Mouse (Mus musculus) liver, adult (tissue): ENCODE measurements around the gene Vps35l.

Experiments
- GATA4 ChIP-seq: IDR thresholded peaks from 2 replicates; pipeline ENCODE4 v1.6.1; 2014; ENCODE audit warnings: mild to moderate bottlenecking, low read length; ENCODE audit not compliant: insufficient replicate concordance

The Vps35l gene

DNA sequence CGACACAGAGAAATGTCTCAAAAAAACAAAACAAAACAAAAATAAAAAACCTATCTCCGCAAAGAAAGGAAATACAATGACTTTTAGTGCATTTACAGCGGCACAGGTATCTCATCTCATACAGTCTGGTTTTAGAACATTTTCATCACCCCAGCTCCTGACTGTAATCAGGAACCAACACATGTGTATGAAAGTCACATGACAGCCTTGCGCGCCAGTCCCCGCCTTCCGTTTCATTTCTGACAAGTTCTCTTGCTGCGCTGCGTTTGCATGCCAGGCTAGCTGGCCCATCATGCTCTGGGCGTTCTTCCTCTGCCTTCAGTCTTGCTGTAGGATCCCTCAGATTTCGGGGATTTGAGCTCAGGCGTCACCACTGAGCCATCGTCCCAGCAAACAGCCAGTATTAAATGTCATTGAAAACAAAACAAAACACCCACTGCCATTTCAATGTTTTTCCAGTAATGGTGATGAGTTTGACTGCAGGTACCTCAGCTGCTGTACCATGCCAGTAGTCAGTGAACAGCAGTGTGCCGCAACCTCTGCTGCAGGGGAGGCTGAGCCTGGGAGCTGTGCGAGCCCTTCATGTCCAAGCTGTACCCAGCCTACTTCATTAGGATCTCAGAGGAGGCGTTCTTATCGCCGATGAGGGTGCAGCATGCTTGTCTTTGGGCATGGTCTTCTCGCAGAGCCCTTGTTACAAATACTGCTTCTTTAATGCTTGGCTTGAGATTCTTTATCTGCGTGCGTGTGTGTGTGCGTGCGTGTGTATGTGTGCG, 16.7 kb downstream of the Vps35l start:
- TF ChIP-seq GATA4: no peak

- TF ChIP-seq GATA4: no peak
These were observed 18.3 kb downstream of the Vps35l start for GRCm38 (mm10) chr7:118758369-118758768.

- TF ChIP-seq GATA4: no peak
These were observed 19.3 kb downstream of the Vps35l start for GRCm38 (mm10) chr7:118759372-118759771.

GRCm38 (mm10) chr7:118763939-118764338, 23.9 kb downstream of the Vps35l start:
- no peak for TF ChIP-seq GATA4

GRCm38 (mm10) chr7:118764725-118765124, 24.7 kb downstream of the Vps35l start:
- TF ChIP-seq GATA4: no peak

- no peak for TF ChIP-seq GATA4
These were observed 25.6 kb downstream of the Vps35l start for GRCm38 (mm10) chr7:118765604-118766003.

DNA sequence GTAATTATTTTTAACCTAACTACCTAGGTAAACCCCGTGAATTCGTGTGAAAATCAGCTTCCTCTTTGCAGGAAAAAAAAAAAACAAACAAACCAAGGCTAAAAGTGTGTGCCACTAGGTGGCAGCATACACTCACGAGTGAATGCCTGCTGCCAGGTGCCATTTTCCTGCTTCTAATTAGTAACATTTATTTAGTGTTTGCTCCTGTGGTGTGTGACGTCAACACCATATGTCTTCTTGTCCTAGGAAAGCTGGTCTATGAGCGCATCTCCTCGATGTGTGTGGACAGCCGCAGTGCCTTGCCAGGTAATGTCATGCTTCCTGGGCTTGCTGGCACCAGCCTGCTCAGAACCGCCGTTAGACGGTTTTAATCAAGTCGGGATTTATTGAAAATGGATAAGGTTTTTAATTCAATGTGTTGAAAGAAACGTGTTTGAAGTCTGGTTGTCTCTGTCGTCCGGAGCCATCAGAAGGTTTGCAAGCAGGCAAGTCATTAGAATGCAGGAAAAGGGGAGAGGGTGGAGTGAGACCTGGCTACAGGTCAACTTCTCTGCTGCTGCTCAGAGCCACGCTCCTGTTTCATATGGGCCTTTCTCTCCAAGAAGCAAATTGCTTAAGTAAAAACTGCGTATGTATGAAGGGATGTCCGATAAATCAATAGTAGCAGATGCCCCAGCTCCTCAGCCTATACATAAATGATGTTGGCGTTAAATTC, 26.2 kb downstream of the Vps35l start:
- no peak for TF ChIP-seq GATA4

DNA sequence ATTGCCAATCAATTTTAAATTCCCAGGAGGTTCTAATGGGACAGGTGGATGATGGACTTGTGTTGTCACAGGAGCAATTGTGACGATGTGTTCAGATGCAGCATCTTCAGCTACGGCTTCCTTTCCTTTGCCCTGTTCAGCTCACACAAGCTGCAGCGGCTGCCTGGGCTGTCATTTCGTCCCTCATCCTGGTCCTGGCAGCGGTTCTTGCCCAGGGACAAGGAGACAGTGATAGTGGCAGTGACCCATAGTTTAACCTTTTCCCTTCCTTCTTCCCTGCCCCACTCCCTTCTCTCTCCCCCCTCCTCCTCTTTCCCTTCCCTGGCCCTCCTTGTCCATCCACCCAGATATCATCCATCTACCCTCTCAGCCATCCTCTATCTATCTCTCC, 26.8 kb downstream of the Vps35l start:
- TF ChIP-seq GATA4: no peak

- TF ChIP-seq GATA4: no peak
These were observed 29.2 kb downstream of the Vps35l start for GRCm38 (mm10) chr7:118769208-118769607.

DNA sequence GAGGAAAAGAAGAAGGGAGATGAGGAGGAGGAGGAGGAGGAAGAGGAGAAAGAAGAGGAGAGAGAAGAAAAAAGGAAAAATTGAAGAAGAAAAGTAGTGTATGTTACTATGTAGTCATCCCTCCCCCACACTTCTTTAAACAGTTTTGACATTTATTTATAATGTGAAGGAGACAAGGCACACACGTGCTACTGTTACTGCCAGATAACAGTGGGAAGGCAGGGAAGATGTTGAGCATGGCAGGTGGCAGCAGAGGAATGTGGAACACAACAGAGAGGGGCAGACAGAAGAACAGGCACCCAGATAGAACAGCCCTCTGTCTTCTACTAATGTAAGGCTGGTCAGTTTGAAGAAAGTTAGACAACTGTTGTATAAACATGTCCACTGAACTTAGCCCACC, 29.6 kb downstream of the Vps35l start:
- no peak for TF ChIP-seq GATA4

- TF ChIP-seq GATA4: no peak
These were observed 33.0 kb downstream of the Vps35l start for GRCm38 (mm10) chr7:118773027-118773426.

DNA sequence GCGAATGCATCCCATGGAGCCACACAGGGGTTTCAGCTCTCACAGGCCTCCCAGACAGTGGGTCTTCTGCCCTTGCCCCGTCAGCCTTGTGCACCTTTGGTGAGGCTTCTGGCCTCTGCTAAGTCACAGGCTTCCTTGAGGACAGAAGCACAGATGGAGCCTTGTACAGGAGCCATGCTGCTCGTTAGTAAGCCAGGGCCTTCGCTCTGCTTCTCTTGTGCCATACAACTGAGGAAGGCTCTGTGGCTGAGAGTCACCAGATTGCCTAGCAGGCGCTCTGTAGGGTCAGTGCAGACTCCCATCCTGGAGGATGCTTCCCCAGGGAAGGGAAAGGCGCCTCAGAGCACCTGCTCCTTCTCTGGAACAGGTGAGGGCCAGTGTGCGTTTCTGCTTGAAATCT, 36.0 kb downstream of the Vps35l start:
- no peak for TF ChIP-seq GATA4

DNA sequence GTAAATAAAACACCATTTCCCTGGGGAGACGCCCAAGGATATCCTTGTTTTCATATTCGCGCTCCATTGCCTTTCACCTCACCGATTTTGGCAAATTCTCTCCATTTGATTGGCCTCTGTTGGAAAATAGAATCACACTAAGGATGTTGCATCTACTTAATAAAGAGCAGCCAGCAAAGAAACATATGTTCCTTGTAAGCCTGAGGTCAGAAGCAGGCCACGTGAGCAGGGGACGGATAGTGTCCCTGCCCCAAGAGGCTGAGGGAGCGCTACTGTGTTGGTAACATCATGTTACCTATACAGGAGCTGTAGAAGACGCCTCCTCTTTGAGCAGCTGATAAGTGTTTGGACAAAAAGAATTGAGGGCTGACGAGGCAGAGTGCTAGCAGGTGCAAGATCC, 36.5 kb downstream of the Vps35l start:
- TF ChIP-seq GATA4: no peak

- no peak for TF ChIP-seq GATA4
These were observed 37.8 kb downstream of the Vps35l start for GRCm38 (mm10) chr7:118777598-118778394.

- no peak for TF ChIP-seq GATA4
These were observed 38.5 kb downstream of the Vps35l start for GRCm38 (mm10) chr7:118778561-118778960.

DNA sequence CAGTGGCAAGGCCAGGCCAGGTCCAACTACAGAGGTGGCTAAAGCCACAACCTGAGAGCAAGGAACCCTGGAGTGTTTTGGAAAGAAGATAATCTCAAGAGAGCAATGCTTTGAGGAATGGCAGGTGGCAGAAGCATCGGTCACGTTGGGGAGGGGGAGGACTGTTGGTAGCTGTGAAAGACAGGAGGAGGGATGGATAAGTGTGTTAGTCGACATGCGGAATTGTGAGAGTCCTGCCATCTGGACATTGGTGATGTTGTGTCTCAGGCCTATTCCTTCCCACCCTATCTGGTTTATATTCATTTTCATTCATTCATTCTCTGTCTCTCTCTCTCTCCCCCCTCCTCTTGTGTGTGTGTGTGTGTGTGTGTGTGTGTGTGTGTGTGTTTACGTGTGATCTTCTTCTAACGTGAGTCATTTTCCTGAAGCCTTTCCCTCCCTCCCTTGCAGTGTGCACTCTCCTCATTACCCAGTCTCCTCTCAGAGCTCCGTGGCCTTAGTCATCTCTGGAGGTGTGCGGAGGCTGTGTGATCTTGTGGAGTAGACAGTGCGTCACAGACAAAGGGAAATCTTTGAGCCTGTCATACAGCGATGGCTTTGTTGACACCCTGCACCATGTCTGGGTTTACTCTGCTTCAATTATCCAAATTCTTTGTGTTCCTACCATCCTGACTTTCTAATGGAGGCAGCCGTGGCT, 43.4 kb downstream of the Vps35l start:
- TF ChIP-seq GATA4: no peak

DNA sequence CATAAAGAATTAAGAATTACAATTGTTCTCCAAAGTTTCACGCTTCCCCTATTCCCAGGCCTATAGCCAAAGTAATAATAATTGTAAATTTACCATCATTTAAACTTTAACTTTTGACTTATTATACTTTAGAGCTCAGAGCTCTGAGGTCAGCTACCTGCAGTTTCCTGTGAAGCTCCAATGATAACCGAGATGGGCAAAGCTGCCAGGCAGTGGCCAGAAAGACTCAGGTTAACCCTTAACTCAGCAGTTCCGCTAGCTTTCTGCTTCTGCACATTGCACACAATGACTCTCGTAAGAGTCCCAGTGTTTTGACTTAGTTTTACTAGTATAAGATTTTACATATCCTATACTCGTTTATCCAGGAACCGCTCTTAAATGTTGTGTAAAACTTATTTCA, 46.1 kb downstream of the Vps35l start:
- TF ChIP-seq GATA4: no peak
